Mouse (Mus musculus) cerebellum, adult 2 months (tissue): ENCODE results near the gene Babam2.

ENCODE experiments used
- CTCF ChIP-seq: fragments of 200-500 bp; IDR thresholded peaks from 2 replicates; pipeline ENCODE4 v1.5.1; 2011; ENCODE audit warnings: low read depth, mild to moderate bottlenecking, control low read depth, low read length, moderate library complexity, borderline replicate concordance; ENCODE audit not compliant: insufficient read depth
- POLR2A ChIP-seq: fragments of 200-500 bp; IDR thresholded peaks from 2 replicates; pipeline ENCODE4 v1.6.1; 2011; ENCODE audit warnings: low read length, control low read depth, borderline replicate concordance; ENCODE audit not compliant: insufficient read depth

DNA sequence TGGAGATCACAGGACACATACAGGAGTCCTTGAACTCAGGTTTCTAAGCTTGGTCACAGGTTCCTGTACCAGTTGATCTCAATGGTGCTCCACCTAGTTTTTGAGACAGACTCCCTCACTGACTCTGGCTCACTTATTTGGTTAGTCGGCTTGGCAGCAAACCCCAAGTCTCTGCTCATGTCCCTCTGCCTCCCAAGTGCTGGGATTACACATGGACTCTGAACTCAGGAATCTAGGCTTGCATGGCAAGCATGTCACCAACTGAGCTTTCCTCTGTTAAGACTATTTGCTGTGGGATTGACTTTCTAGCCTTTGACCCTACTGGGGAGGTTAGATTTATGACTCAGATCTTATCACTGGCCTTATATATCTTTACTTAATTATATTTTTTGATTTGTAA lies 65.3 kb downstream of the Babam2 start:
- TF ChIP-seq CTCF (no peak), POLR2A (no peak)
